Mouse (Mus musculus) embryonic fibroblast, embryonic 13.5 days (primary cell): ENCODE measurements at regions not wholly inside any gene's neighbourhood (a gene's known extent, or its start where the extent isn't known, plus 50 kb on each side); places are given as distances from the start of the nearest gene placed in this dataset.

ENCODE experiments used
- H3K27ac ChIP-seq: 2 replicates; pipeline ENCODE4 v1.5.1; 2012; ENCODE audit warnings: low read length, control low read depth, inconsistent platforms; ENCODE audit not compliant: insufficient read depth
- H3K4me1 ChIP-seq: 2 replicates; pipeline ENCODE4 v1.6.1; 2011; ENCODE audit warnings: low read length; ENCODE audit not compliant: control insufficient read depth, insufficient read depth
- H3K4me3 ChIP-seq: 2 replicates; pipeline ENCODE4 v1.5.1; 2011; ENCODE audit warnings: mild to moderate bottlenecking, control low read depth, low read length; ENCODE audit not compliant: insufficient read depth
- CTCF ChIP-seq: IDR thresholded peaks from 2 replicates; pipeline ENCODE4 v1.5.1; 2011; ENCODE audit warnings: mild to moderate bottlenecking, control low read depth, low read length, moderate library complexity, borderline replicate concordance; ENCODE audit not compliant: insufficient read depth
- POLR2A ChIP-seq: IDR thresholded peaks from 2 replicates; pipeline ENCODE4 v1.6.1; 2011; ENCODE audit warnings: low read depth, mild to moderate bottlenecking, control low read depth, low read length, moderate library complexity

DNA sequence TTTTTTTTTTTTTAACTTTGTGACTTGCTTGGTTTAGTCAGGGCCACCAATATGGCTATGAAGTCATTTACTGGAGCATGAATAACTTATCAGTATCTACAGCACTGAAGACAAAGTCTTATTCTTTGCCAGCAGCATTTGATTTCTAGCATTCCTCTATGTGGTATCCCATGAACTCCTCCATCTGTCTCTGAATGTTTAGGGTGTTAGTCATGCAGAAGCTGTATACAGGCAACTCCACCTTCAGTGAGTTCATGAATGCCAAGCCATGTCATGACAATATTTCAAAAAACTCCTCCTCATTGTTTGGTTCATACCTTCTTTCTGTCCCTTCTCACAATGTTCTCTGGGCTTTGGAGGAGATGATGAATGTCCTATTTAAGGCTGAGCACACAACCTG lies 1438.4 kb upstream of the A1bg start:
- TF ChIP-seq CTCF: no peak
- no peak for TF ChIP-seq POLR2A

DNA sequence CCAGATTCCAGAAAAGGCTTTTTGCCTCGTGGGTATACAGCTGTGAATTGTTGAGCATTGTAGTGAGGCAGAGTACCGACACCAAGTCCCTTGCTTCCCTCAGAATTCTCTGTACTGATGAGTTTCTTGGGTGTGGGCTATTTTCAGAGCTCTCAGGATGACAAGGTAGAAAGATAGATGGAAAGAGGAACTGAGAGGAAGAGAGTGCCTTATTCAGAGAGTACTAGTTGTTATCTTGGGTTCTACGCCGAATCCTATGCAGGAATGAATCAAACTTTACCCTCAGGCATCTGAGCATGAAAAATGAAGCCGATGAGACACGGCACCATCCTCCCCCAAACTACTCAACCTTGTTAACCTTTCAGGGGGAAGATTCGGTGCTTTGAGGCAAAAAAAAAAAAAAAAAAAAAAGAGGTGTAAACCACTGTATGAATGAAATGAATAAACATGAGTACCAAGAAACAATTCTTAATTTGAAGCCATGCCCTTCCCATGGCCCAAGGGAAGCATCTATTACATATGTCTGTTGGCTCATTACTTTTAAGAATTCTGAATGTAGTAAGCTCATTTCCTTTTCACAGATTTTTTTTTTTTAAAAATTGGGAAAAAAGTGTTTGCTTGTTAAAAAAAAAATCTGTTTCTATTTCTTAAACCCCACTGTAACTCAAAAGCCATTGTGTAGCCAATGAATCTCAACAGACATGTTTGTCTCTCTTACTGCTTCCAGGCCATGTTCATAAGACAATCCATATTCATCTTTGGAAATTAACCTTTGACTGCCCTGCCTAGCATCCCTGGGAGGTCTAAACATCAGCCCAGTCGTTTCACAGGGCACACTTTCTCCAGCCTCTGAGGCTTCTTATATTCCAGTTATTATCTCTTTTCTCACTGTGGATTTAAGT lies 1435.8 kb upstream of the A1bg start:
- TF ChIP-seq CTCF (no peak), POLR2A (no peak)
- Histone ChIP-seq H3K4me3 (no peak overlapping the region), H3K4me1 (no peaks in the 10 kb centered on the region; the same call in 1 of the 2 replicates), H3K27ac (no peak overlapping the region)

More for the DNA sequence above, 1438.4 kb upstream of the A1bg start:
- no peak overlapping the region for H3K4me3 ChIP-seq
- no peak overlapping the region for H3K27ac ChIP-seq
- H3K4me1 ChIP-seq: no peaks in the 10 kb centered on the region; the same call in 1 of the 2 replicates

DNA sequence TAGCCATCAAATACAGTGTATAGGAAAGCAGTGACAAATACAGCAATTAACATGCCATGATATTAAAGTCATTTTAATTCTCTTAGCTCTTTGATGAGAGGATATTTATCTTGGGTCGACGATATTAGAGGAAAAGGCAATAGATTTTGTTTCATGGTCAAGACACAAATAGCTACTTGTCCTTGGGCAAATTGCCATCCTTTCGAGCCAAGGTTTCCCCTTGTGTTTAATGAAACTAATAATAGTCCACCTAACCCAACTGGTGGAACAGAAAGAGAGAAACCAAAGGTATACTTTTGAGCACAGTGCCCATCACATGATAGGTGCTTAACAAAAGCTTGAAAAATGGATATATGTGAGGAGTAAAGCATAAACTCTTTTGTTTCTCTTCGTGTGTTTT lies 1431.0 kb upstream of the A1bg start:
- Histone ChIP-seq H3K4me3 (no peak overlapping the region), H3K27ac (no peak overlapping the region), H3K4me1 (no peaks in the 10 kb centered on the region)
- TF ChIP-seq POLR2A: no peak
- TF ChIP-seq CTCF: no peak

DNA sequence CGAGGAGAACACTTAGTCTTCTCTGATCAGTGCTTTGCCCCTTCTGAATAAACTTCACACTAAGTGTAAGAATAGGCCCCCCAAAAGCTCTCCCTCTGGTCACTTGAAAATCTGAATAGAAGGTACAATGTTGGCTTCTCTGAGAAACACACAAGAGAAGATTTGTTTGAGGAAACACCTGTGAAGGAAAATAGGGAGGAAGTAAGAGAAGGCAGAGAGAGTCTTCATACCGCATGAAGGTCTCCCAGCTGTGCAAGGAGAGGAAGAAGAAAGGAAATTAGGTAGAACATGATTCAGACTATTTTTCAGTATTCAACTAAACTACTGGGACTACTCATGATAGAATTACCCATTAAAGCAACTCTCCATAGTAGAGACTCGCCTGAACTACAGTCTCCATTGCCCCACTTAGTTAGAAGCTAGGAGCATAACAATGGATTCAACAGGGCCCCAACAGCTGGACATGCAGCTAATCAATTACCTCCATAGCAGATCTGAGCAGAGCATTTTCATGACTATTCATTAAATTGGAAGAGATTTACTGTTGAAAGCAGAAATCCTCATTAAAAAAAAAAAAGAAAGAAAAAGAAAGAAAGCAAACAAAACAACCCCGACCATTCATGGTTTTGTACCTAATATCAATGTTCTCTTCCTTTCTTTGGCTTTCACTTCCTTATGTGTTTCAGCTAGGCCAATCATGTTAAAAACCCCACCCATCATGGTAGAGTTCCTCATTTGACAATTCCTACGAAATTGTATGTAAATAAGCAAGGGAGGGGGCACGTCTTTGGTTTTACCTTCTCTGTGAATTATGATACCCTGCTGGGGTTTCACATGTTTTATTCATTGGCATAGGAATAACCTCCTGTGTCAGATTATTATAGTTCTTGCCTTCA lies 1428.3 kb upstream of the A1bg start:
- TF ChIP-seq POLR2A (no peak), CTCF (no peak)
- Histone ChIP-seq H3K4me1 (no peaks in the 10 kb centered on the region), H3K4me3 (no peak overlapping the region), H3K27ac (no peak overlapping the region)

DNA sequence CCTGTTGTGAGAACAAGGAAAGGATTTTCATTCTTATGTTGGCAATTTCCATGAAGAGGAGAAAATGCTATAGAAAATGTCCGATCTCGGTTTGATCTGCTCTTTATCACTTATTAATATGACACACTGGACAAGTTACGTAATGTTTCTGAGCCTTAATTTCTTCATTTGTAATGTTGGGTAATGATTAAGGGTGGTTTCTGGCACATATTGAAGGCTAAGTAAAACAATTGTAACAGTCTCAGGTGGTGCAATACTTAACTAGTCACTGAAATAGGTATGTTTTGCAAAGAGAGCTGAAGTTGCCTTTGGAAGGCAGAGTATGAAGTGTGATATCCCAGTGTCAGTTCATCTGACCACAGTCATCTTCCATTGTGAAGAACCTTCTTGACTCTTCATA lies 1427.2 kb upstream of the A1bg start:
- H3K4me3 ChIP-seq: no peak overlapping the region
- no peak for TF ChIP-seq CTCF

DNA sequence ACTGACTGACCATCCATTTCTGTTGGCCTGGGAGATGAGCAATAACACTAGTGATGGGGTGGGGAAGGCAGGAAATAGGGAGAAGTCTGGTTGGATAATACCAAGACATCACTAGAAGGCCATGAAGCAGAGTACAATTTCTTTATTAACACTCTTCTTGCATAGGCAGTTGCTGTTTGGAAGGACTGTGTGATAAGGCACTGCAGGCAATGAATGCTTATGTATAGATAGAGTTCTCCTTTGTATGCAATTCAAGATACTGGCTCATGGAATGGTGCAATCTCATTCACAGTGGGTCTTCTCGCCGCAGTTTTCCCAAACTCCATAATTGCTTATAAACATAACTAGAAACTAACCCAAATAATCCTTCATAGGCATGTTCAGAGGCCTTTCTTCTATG lies 1426.1 kb upstream of the A1bg start:
- TF ChIP-seq POLR2A: no peak
- no peak for TF ChIP-seq CTCF
- H3K4me1 ChIP-seq: no peaks in the 10 kb centered on the region
- no peak overlapping the region for H3K4me3 ChIP-seq
- no peak overlapping the region for H3K27ac ChIP-seq

More for the DNA sequence above, 1427.2 kb upstream of the A1bg start:
- H3K4me1 ChIP-seq: no peaks in the 10 kb centered on the region
- no peak overlapping the region for H3K27ac ChIP-seq

DNA sequence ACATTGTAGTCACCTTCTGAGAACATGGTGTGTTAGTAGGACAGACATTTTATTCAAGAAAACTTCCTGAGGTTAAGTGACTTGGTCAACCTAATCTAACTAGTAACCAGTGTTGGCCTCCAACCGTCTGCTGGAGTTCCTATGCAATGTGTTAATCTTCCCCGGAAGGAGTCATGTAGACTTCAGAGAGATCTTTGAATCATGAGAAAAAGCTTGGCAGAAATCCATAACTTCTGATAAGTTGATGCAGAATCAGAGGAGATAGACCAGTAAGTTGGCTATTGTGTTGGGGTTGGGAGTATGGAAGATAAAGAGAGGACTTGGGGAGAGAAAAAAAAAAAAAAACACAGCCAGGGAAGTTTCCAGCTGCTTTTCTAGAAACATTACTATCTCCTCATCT lies 1424.9 kb upstream of the A1bg start:
- Histone ChIP-seq H3K27ac (no peak overlapping the region), H3K4me1 (no peaks in the 10 kb centered on the region), H3K4me3 (no peak overlapping the region)
- TF ChIP-seq CTCF (no peak), POLR2A (no peak)

DNA sequence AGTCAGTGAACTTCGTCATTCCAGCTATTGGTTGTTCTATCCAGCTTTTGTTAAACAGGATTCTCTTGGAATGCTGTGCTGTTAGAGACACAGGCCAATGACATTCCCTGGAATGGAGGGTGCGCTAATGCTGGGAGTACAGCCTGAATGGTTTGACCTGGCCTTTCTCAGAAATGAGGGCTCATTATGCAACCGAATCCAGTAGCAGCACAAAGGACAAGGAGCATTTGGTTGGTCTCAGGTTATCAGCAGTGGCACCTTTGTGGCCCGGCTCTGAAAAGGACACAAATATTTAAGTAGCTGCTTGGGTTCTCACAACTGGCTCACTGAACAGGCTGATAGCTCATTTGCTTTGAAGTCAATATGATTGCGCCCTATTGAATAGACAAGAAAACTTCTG lies 1423.1 kb upstream of the A1bg start:
- Histone ChIP-seq H3K27ac (no peak overlapping the region), H3K4me1 (no peaks in the 10 kb centered on the region), H3K4me3 (no peak overlapping the region)
- no peak for TF ChIP-seq CTCF
- no peak for TF ChIP-seq POLR2A

DNA sequence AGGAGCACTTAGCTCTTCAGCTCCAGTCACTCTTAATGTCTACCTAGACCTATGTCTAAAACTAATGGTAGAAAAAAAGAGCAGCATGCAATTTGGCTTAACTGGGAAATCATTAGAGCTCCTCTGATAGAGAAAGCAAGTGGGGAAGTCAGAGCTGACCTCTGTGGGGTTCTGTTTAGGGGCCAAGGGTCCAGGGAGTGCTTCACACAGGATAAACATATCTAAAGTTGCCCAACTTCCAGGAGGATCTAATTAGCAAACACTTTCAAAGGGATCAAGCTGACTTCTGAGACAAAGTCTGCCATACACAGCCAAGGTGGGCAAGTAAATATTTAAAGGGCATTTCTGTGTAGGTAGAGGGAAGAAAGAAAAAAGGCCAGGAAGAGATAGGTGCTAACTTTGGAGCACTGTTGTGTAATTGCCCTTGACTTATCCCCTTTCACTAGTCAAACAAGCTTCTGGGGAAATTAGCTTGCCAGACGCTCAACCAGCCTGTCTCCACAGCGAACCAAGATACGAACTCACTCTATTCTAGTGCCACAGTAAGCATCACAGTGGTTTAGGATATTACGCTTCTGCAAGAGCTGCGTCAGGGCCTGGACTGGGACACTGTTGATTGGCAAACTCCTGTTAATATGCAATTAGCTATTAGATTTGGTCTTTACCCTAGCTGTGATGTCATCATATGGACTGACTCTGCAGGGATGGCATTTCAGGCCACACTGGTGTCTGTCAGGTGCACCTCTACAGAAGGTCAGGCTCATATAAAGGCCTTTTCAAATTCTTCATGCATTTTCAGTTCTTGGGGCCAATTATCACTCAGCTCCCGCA lies 1413.9 kb upstream of the A1bg start:
- Histone ChIP-seq H3K27ac (no peak overlapping the region), H3K4me1 (peaks cover 8% of the 10 kb centered on the region), H3K4me3 (no peak overlapping the region)
- no peak for TF ChIP-seq POLR2A
- no peak for TF ChIP-seq CTCF
